Mouse (Mus musculus): ENCODE measurements around the gene Tsc1. TPM values are rescaled to one million over a fixed set of nuclear protein-coding genes. Genes with fewer than 3 reads are reported as not detected.
A peak's percentile ranks its signal among the peaks of the same experiment; 100 is the strongest.

Gene Tsc1
- total and polyA plus RNA-seq, 2 experiments from 2014 or later, result 22.9 to 42.9 TPM

DNA sequence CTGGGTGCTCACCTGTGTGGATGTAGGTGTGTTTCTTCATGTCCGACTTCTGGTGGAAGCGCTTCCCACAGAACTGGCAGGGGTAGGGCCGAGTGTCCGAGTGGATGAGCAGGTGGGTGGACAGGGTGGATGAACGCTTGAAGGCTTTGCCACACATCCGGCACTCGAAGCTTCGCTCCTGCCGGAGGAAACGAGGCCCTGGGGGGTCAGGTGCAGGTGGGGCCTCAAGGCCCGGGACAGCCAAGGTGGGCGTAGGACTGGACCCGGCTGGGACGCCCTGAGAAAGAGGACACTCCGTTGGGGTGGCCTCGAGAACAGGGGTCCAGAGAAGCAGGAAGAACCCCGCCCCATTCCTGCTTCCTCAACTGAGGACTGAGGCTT is 29.6 kb upstream of the Tsc1 start:
- ATAC-seq (ENCODE audit: low FRiP score), result no peak
- H3K9me3 ChIP-seq (ENCODE audit: low read length), result no peaks in the 10 kb centered on the region
- WGBS, result 85% methylated on average over 17 of the region's 17 CpGs
- H3K27me3 ChIP-seq (ENCODE audit: insufficient read depth, low read length), result no peaks in the 10 kb centered on the region
- H3K9ac ChIP-seq (replicated peaks; ENCODE audit: low read length, poor library complexity, severe bottlenecking), result no peak overlapping the region
- no peak for DNase-seq (ENCODE audit: low spot score)
- H3K36me3 ChIP-seq (ENCODE audit: insufficient read depth, low read length), result peaks cover 8% of the 10 kb centered on the region; the same call in 1 of the 2 replicates
- no peak for TF ChIP-seq CTCF (IDR thresholded peaks at IDR 0.05)
- no peaks in the 10 kb centered on the region for H3K4me1 ChIP-seq (ENCODE audit: insufficient read depth, low read length)
- H3K4me3 ChIP-seq (ENCODE audit: low read depth, low read length), result no peak overlapping the region
- H3K4me2 ChIP-seq (ENCODE audit: low read depth, low read length, poor library complexity, severe bottlenecking), result no peak overlapping the region
- no peak overlapping the region for H3K27ac ChIP-seq (ENCODE audit: low read depth, low read length)

DNA sequence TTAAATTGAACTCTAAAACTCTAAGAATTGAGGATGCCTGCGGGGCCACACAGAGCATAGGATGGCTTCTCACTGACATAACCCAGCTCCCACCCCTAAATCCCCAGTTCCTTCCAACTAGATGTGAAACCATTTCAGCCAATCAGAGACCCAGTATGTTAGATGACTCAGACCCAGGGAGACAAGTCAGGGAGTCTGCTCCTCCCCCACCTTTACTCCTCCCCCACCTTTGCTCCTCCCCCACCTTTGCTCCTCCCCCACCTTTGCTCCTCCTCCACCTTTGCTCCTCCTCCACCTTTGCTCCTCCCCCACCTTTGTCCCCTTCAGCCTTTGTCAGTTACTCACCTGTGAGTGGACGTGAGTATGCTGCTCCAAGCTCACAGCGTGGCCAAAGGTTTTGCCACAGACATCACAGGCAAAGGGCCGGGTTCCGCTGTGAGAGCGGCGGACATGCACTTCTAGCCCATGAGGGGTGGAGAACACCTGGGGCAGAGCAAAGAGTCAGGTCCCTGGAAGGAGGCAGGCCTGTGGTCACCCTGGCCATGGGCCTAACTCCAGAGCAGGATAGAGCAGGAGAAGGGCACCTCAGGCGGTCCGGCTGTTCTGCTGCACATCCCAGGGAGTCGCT is 28.5 kb upstream of the Tsc1 start:
- WGBS, result 68% methylated on average over 10 of the region's 10 CpGs
- ATAC-seq (ENCODE audit: low FRiP score), result no peak

DNA sequence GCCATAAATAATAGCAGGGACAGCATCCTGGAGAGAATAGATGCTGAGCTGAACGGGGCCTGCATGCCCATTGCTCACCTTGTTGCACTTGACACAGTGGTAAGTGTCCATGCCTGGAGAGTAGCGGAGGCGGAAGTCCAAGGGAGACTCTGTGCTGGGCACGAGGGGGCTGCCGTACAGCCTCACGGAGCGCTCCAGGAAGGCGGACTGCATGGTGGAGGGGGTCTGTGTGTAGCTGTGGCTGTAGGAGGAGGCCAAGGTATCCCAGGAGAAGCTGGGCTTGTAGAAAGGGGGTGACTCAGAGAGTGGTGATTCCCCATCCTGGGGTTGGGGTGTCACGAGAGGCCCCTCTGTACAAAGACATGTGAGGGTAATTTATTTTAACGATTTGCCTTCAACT is 27.4 kb upstream of the Tsc1 start:
- H3K9ac ChIP-seq (replicated peaks; ENCODE audit: low read length, poor library complexity, severe bottlenecking), result no peak overlapping the region
- TF ChIP-seq CTCF (IDR thresholded peaks at IDR 0.05), result no peak

More for the DNA sequence above, 28.5 kb upstream of the Tsc1 start:
- H3K27ac ChIP-seq (ENCODE audit: low read depth, low read length), result no peak overlapping the region
- no peaks in the 10 kb centered on the region for H3K9me3 ChIP-seq (ENCODE audit: low read length)
- no peak overlapping the region for H3K4me2 ChIP-seq (ENCODE audit: low read depth, low read length, poor library complexity, severe bottlenecking)
- no peak overlapping the region for H3K4me3 ChIP-seq (ENCODE audit: low read depth, low read length)
- H3K9ac ChIP-seq (replicated peaks; ENCODE audit: low read length, poor library complexity, severe bottlenecking), result no peak overlapping the region
- no peaks in the 10 kb centered on the region for H3K4me1 ChIP-seq (ENCODE audit: insufficient read depth, low read length)
- TF ChIP-seq CTCF (IDR thresholded peaks at IDR 0.05), result no peak
- peaks cover 2% of the 10 kb centered on the region; the same call in 1 of the 2 replicates for H3K36me3 ChIP-seq (ENCODE audit: insufficient read depth, low read length)
- H3K27me3 ChIP-seq (ENCODE audit: insufficient read depth, low read length), result no peaks in the 10 kb centered on the region
- DNase-seq (ENCODE audit: low spot score), result no peak

DNA sequence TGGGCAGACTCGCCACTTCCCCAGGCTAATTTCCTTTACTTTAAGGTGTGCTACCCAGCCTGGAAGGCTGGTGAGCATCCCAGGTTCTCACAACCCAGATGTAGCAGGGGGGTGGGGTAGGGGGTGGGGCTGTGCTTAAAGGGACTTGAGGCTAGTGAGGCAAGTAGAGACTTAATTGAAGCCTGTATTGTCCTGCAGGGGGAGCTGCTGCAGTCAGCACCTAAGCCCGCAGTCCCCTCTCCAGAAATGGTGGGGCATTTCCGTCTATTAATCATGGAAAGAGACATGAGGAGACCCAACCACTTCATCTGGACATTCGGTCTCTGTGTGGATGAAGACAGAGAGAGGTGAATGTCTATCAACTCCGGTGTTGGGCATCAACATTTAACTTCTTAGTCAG is 24.7 kb upstream of the Tsc1 start:
- no peak for ATAC-seq (ENCODE audit: low FRiP score)
- DNase-seq (ENCODE audit: low spot score), result no peak
- Histone ChIP-seq H3K9me3 (ENCODE audit: low read length) (no peaks in the 10 kb centered on the region), H3K9ac (replicated peaks; ENCODE audit: low read length, poor library complexity, severe bottlenecking) (no peak overlapping the region), H3K27ac (ENCODE audit: low read depth, low read length) (no peak overlapping the region), H3K36me3 (ENCODE audit: insufficient read depth, low read length) (no peaks in the 10 kb centered on the region), H3K4me1 (ENCODE audit: insufficient read depth, low read length) (no peaks in the 10 kb centered on the region), H3K4me3 (ENCODE audit: low read depth, low read length) (no peak overlapping the region), H3K27me3 (ENCODE audit: insufficient read depth, low read length) (peaks cover 8% of the 10 kb centered on the region; the same call in 1 of the 2 replicates), H3K4me2 (ENCODE audit: low read depth, low read length, poor library complexity, severe bottlenecking) (no peak overlapping the region)
- peak; percentile 23; the same call in 1 of the 2 replicates for TF ChIP-seq CTCF (IDR thresholded peaks at IDR 0.05)
- 43% methylated on average over 5 of the region's 5 CpGs for WGBS

More for the DNA sequence above, 27.4 kb upstream of the Tsc1 start:
- Histone ChIP-seq H3K27ac (ENCODE audit: low read depth, low read length) (no peak overlapping the region), H3K27me3 (ENCODE audit: insufficient read depth, low read length) (no peaks in the 10 kb centered on the region), H3K4me2 (ENCODE audit: low read depth, low read length, poor library complexity, severe bottlenecking) (no peak overlapping the region), H3K4me3 (ENCODE audit: low read depth, low read length) (no peak overlapping the region), H3K36me3 (ENCODE audit: insufficient read depth, low read length) (no peaks in the 10 kb centered on the region), H3K9me3 (ENCODE audit: low read length) (no peaks in the 10 kb centered on the region), H3K4me1 (ENCODE audit: insufficient read depth, low read length) (no peaks in the 10 kb centered on the region)
- ATAC-seq (ENCODE audit: low FRiP score) (no peak), DNase-seq (ENCODE audit: low spot score) (no peak)
- WGBS, result 93% methylated on average over 10 of the region's 10 CpGs

DNA sequence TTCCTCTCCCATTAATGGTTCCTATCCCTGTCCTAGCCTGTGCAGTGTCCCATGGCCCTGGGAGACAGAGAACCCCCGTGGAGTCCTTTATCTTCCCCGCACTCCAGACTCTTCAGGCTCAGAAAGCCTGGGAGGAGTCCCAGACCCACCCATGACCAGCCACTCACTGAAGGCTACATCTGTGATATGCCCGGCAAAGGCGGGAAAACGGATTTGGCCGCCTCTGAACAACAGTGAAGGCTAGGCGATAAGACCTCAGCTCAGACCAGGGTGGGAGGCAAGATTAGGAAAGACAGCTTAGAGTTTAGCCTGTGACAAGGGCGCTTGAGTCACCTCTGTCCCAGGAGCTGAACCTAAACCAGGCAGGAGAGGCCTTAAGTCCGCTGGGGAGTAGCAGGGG is 24.2 kb upstream of the Tsc1 start:
- Histone ChIP-seq H3K9me3 (ENCODE audit: low read length) (no peaks in the 10 kb centered on the region), H3K4me2 (ENCODE audit: low read depth, low read length, poor library complexity, severe bottlenecking) (no peak overlapping the region), H3K4me1 (ENCODE audit: insufficient read depth, low read length) (no peaks in the 10 kb centered on the region), H3K9ac (replicated peaks; ENCODE audit: low read length, poor library complexity, severe bottlenecking) (no peak overlapping the region), H3K36me3 (ENCODE audit: insufficient read depth, low read length) (no peaks in the 10 kb centered on the region), H3K27ac (ENCODE audit: low read depth, low read length) (no peak overlapping the region), H3K4me3 (ENCODE audit: low read depth, low read length) (no peak overlapping the region), H3K27me3 (ENCODE audit: insufficient read depth, low read length) (peaks cover 8% of the 10 kb centered on the region; the same call in 1 of the 2 replicates)
- 75% methylated on average over 9 of the region's 9 CpGs for WGBS
- no peak for ATAC-seq (ENCODE audit: low FRiP score)
- DNase-seq (ENCODE audit: low spot score), result no peak
- TF ChIP-seq CTCF (IDR thresholded peaks at IDR 0.05), result no peak

DNA sequence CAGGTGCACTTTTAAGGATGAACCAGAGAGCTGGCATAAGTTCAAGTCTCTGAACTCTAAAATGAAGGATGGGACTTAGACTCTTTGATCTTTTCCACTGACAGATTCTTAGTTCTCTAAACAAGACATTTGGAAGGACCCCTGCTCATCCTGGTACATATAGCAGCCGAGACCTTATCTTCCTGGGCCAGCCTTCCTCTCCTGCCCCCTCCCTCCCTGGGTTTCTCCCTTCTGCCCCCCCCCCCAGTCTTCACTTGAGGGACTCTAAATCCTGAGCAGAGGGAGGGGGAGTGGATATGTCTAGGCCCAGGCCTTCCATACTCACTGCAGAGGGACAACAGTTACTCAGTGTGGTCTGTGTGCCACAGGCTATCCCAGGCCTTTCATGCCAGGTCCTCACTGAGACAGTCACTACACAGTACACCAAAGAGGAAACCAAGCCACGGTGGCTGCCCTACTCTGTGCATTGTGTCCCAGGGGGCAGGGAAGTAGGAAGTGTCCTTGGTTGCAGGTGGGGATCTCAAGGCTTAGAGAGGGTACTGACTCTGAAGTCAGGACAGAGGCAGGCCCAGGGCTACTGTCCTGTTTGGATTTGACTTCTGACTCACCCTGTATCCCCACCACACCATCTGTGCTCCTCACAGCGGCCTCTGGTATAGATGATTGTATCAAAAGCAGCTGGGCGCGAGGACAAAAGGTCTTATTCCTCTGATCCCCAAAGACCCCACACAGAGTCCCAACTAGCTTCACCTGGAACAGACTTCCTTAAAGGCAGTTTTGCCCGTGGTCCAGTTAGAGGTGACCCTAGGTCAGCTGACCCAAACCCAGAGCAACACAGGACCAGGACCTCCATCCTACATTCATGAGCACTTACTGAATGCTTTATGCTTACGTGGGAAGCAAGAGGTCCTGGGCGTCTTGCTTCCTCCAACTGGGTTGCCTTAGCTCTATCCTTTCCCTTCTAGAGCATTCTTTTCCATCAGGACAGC is 23.2 kb upstream of the Tsc1 start:
- H3K4me3 ChIP-seq (ENCODE audit: low read depth, low read length), result no peak overlapping the region
- H3K36me3 ChIP-seq (ENCODE audit: insufficient read depth, low read length), result no peaks in the 10 kb centered on the region
- no peak for TF ChIP-seq CTCF (IDR thresholded peaks at IDR 0.05)
- H3K4me1 ChIP-seq (ENCODE audit: insufficient read depth, low read length), result no peaks in the 10 kb centered on the region
- H3K4me2 ChIP-seq (ENCODE audit: low read depth, low read length, poor library complexity, severe bottlenecking), result no peak overlapping the region
- no peak overlapping the region for H3K9ac ChIP-seq (replicated peaks; ENCODE audit: low read length, poor library complexity, severe bottlenecking)
- no peaks in the 10 kb centered on the region for H3K9me3 ChIP-seq (ENCODE audit: low read length)
- ATAC-seq (ENCODE audit: low FRiP score), result no peak
- peaks cover 12% of the 10 kb centered on the region; the same call in 1 of the 2 replicates for H3K27me3 ChIP-seq (ENCODE audit: insufficient read depth, low read length)
- no peak overlapping the region for H3K27ac ChIP-seq (ENCODE audit: low read depth, low read length)
- WGBS, result 69% methylated on average over 8 of the region's 8 CpGs
- DNase-seq (ENCODE audit: low spot score), result no peak

Data from midbrain, postnatal 0 days (tissue).